Mouse (Mus musculus) liver, embryonic 14.5 days (tissue): ENCODE results near the gene Ltbp2.

Experiments used
- CTCF ChIP-seq: IDR thresholded peaks from 2 replicates; pipeline ENCODE4 v1.5.1; 2016; ENCODE audit warnings: antibody characterized with exemption, low read depth, control low read depth
- EP300 ChIP-seq: IDR thresholded peaks from 2 replicates; pipeline ENCODE4 v1.6.1; 2016; ENCODE audit warnings: antibody characterized with exemption, low read depth

- TF ChIP-seq CTCF (no peak), EP300 (no peak)
These were observed 11.5 kb downstream of the Ltbp2 start for GRCm38 (mm10) chr12:84864801-84865200.
